In genomic region chr14:73475506-73475905, GRCm38 (mm10) we compare ENCODE assay signal across 12 mouse cellular contexts. TPM values are rescaled to one million over a fixed set of nuclear protein-coding genes. Genes with fewer than 3 reads are reported as not detected.
A peak's percentile ranks its signal among the peaks of the same experiment; 100 is the strongest.
DNase-seq lines count a peak whose midpoint lies in the region; ATAC-seq lines count a peak whose summit lies in the region.
"Had no signal": no experiment of that assay in that cellular context is flagged by ENCODE, and none has a peak within 500 bp of the region (broad histone marks: within the 10 kb centered on the region; RNA-seq: fewer than 3 reads in every experiment).

No protein-coding gene starts in this region.

- WGBS in forebrain, embryonic 12.5 days, result 81% methylated on average over 7 of the region's 7 CpGs
- 66% methylated on average over 7 of the region's 7 CpGs for WGBS in forebrain, embryonic 15.5 days
- 44% methylated on average over 7 of the region's 7 CpGs for WGBS in kidney, embryonic 14.5 days

- H3K4me3 ChIP-seq in forebrain, embryonic 12.5 days (replicated peaks), result no peak overlapping the region
- no peak overlapping the region for H3K4me3 ChIP-seq in forebrain, embryonic 15.5 days
- H3K4me3 ChIP-seq in kidney, embryonic 14.5 days (ENCODE audit: low read length), result no peak overlapping the region
- H3K4me3 ChIP-seq: erythroblast, embryonic 14.5 days; myocyte; stomach, embryonic 15.5 days had no signal

- H3K9me3 ChIP-seq in forebrain, embryonic 12.5 days, result no peaks in the 10 kb centered on the region
- H3K9me3 ChIP-seq in forebrain, embryonic 15.5 days, result no peaks in the 10 kb centered on the region
- H3K9me3 ChIP-seq in kidney, embryonic 14.5 days (ENCODE audit: control insufficient read depth, low read length), result no peaks in the 10 kb centered on the region
- H3K9me3 ChIP-seq: stomach, embryonic 15.5 days had no signal

- peak; percentile 64 for DNase-seq in kidney, adult 9 months
- peak; percentile 69 to 82 for DNase-seq in heart, adult 9 months (ENCODE audit: low spot score in 2 of 2)
- DNase-seq in lung, postnatal 25 days (ENCODE audit: low spot score), result peak; percentile 54
- no peak for DNase-seq in thymus, postnatal 14 days
- DNase-seq in left cerebral cortex, postnatal 14 days (ENCODE audit: low spot score in 2 of 2), result no peak

- H3K27me3 ChIP-seq in forebrain, embryonic 12.5 days, result no peaks in the 10 kb centered on the region
- H3K27me3 ChIP-seq in forebrain, embryonic 15.5 days, result no peaks in the 10 kb centered on the region
- no peaks in the 10 kb centered on the region for H3K27me3 ChIP-seq in kidney, embryonic 14.5 days (ENCODE audit: control insufficient read depth, insufficient read depth, low read length)
- H3K27me3 ChIP-seq: stomach, embryonic 15.5 days had no signal

- H3K4me1 ChIP-seq in forebrain, embryonic 12.5 days, result peaks cover 26% of the 10 kb centered on the region; the same call in 1 of the 2 replicates
- peaks cover 34% of the 10 kb centered on the region for H3K4me1 ChIP-seq in forebrain, embryonic 15.5 days
- H3K4me1 ChIP-seq in kidney, embryonic 14.5 days (ENCODE audit: control insufficient read depth, insufficient read depth, low read length), result peaks cover 19% of the 10 kb centered on the region; the same call in 1 of the 2 replicates

- no peaks in the 10 kb centered on the region for H3K36me3 ChIP-seq in forebrain, embryonic 12.5 days (replicated peaks)
- no peaks in the 10 kb centered on the region for H3K36me3 ChIP-seq in forebrain, embryonic 15.5 days
- no peaks in the 10 kb centered on the region for H3K36me3 ChIP-seq in kidney, embryonic 14.5 days (ENCODE audit: control insufficient read depth, insufficient read depth, low read length)
- H3K36me3 ChIP-seq: stomach, embryonic 15.5 days had no signal

- ATAC-seq in forebrain, embryonic 12.5 days (ENCODE audit: low FRiP score), result no peak
- ATAC-seq in forebrain, embryonic 15.5 days (replicated peaks), result no peak
- no peak; the same call in 1 of the 2 replicates for ATAC-seq in kidney, embryonic 14.5 days (ENCODE audit: low FRiP score, low TSS enrichment)

- H3K4me2 ChIP-seq in forebrain, embryonic 12.5 days, result no peak overlapping the region
- no peak overlapping the region for H3K4me2 ChIP-seq in forebrain, embryonic 15.5 days (replicated peaks)
- no peak overlapping the region for H3K4me2 ChIP-seq in kidney, embryonic 14.5 days (replicated peaks; ENCODE audit: low read depth, low read length)
- H3K4me2 ChIP-seq: liver, embryonic 11.5 days; stomach, embryonic 15.5 days had no signal

- intact Hi-C loops in left cerebral cortex, postnatal 14 days (cut with DNase I), result loop anchor here (2.0 to 5.0 kb wide), 3 partner anchors 91 to 368 kb away; partner anchors contain the start of genes Itm2b and Rb1

- 0 out of 2 replicates have a peak overlapping the region, but pooled peaks have one; percentile 31 for H3K27ac ChIP-seq in forebrain, embryonic 12.5 days
- no peak overlapping the region for H3K27ac ChIP-seq in forebrain, embryonic 15.5 days (replicated peaks)
- H3K27ac ChIP-seq in kidney, embryonic 14.5 days (ENCODE audit: low read depth, low read length), result no peak overlapping the region
- H3K27ac ChIP-seq: stomach, embryonic 15.5 days had no signal

- H3K9ac ChIP-seq in forebrain, embryonic 12.5 days, result no peak overlapping the region
- H3K9ac ChIP-seq in forebrain, embryonic 15.5 days (replicated peaks), result no peak overlapping the region
- no peak overlapping the region for H3K9ac ChIP-seq in kidney, embryonic 14.5 days (ENCODE audit: low read depth, low read length)
- H3K9ac ChIP-seq: stomach, embryonic 15.5 days had no signal

RNA-seq across cellular contexts. Expression of gene Med4, which starts 34.3 kb away (rescaled TPM):
- polyA plus RNA-seq in forebrain, embryonic 12.5 days (2016; fragmentation: Nextera tagmentation; extraction: Ambion mirVana), result 98.8 and 100 TPM in 2 replicates
- 107 and 109 TPM in 2 replicates for polyA plus RNA-seq in forebrain, embryonic 15.5 days (2015; fragmentation: Nextera tagmentation; extraction: Ambion mirVana)
- polyA plus RNA-seq in kidney, embryonic 14.5 days (2014; fragmentation: Nextera tagmentation; extraction: Ambion mirVana), result 90.6 and 102 TPM in 2 replicates
- 10 to 100 TPM; 25.3 to 27.5 TPM for total RNA-seq in left cerebral cortex, postnatal 14 days (2021)

RNA-seq across cellular contexts. Expression of gene Sucla2, which starts 49.6 kb away (rescaled TPM):
- polyA plus RNA-seq in forebrain, embryonic 12.5 days (2016; fragmentation: Nextera tagmentation; extraction: Ambion mirVana), result 100 and 108 TPM in 2 replicates
- 100 and 101 TPM in 2 replicates for polyA plus RNA-seq in forebrain, embryonic 15.5 days (2015; fragmentation: Nextera tagmentation; extraction: Ambion mirVana)
- polyA plus RNA-seq in kidney, embryonic 14.5 days (2014; fragmentation: Nextera tagmentation; extraction: Ambion mirVana), result 113 and 128 TPM in 2 replicates
- 100 to 1,000 TPM; 150 to 155 TPM for total RNA-seq in left cerebral cortex, postnatal 14 days (2021)

Comparison
In these comparisons a context has a peak if more than half of its experiments do, and no peak if none do; other contexts are left out.
1. DNase-seq: peak in kidney, adult 9 months (single experiment), heart, adult 9 months (2 of 2) and lung, postnatal 25 days (single experiment); none in thymus, postnatal 14 days (single experiment) and left cerebral cortex, postnatal 14 days (0 of 2).